Mouse (Mus musculus) lung, postnatal 0 days (tissue): ENCODE results near the gene Jak1. TPM values are rescaled to one million over a fixed set of nuclear protein-coding genes. Genes with fewer than 3 reads are reported as not detected.
A peak's percentile ranks its signal among the peaks of the same experiment; 100 is the strongest.

ENCODE experiments used
- ATAC-seq: fragments of 200-750 bp; cut with Nextera tagmentation; 2 replicates; pipeline ENCODE4 v1.8.0; 2017; ENCODE audit warnings: moderate library complexity
- DNase-seq: peaks from one replicate; pipeline ENCODE4 v3.0.0-alpha.2; 2016; ENCODE audit warnings: low spot score
- H3K27ac ChIP-seq: fragments of 300-500 bp; sonication (generic); 2 replicates; pipeline ENCODE4 v1.5.1; 2014; ENCODE audit warnings: antibody characterized with exemption, mild to moderate bottlenecking, low read length, mixed read lengths
- H3K27me3 ChIP-seq: fragments of 300-500 bp; sonication (generic); replicated peaks from 2 replicates; pipeline ENCODE4 v1.6.1; 2014; ENCODE audit warnings: low read length, mixed read lengths; ENCODE audit not compliant: insufficient read depth
- H3K36me3 ChIP-seq: fragments of 300-500 bp; sonication (generic); 2 replicates; pipeline ENCODE4 v1.6.1; 2014; ENCODE audit warnings: low read length, mixed read lengths; ENCODE audit not compliant: insufficient read depth
- H3K4me1 ChIP-seq: fragments of 300-500 bp; sonication (generic); 2 replicates; pipeline ENCODE4 v1.6.1; 2014; ENCODE audit warnings: antibody characterized with exemption, low read depth, low read length, mixed read lengths; ENCODE audit not compliant: insufficient read depth
- H3K4me2 ChIP-seq: fragments of 300-500 bp; sonication (generic); replicated peaks from 2 replicates; pipeline ENCODE4 v1.6.1; 2014; ENCODE audit warnings: low read depth, mild to moderate bottlenecking, low read length, moderate library complexity, mixed read lengths
- H3K4me3 ChIP-seq: fragments of 300-500 bp; sonication (generic); 2 replicates; pipeline ENCODE4 v1.5.1; 2014; ENCODE audit warnings: low read depth, low read length
- H3K9ac ChIP-seq: fragments of 300-500 bp; sonication (generic); replicated peaks from 2 replicates; pipeline ENCODE4 v1.6.1; 2014; ENCODE audit warnings: low read depth, mild to moderate bottlenecking
- H3K9me3 ChIP-seq: fragments of 300-500 bp; sonication (generic); 2 replicates; pipeline ENCODE4 v1.6.1; 2016; ENCODE audit warnings: low read length, mixed read lengths
- CTCF ChIP-seq: IDR thresholded peaks from 2 replicates; pipeline ENCODE4 v1.5.1; 2016; ENCODE audit warnings: antibody characterized with exemption, mild to moderate bottlenecking
- EP300 ChIP-seq: IDR thresholded peaks from 2 replicates; pipeline ENCODE4 v1.6.1; 2016; ENCODE audit warnings: antibody characterized with exemption, mild to moderate bottlenecking, control low read depth
- WGBS: fragments of 180-500 bp; shearing (Covaris S2); extraction: QIAGEN DNeasy Blood & Tissue Kit; methylation state at CpG from one replicate; pipeline ENCODE4 v1.1.7; 2014; 5-methylcytosine and 5-hydroxymethylcytosine counted together
- polyA plus RNA-seq: library from polyadenylated mRNA; unstranded; fragments of >200 nt; fragmentation: Nextera tagmentation; extraction: Ambion mirVana; gene quantifications from 2 replicates; pipeline ENCODE4 v1.2.1, GENCODE M21; 2015

Jak1 gene
- polyA plus RNA-seq, 1 experiment from 2014 or later, result 80.0 TPM

DNA sequence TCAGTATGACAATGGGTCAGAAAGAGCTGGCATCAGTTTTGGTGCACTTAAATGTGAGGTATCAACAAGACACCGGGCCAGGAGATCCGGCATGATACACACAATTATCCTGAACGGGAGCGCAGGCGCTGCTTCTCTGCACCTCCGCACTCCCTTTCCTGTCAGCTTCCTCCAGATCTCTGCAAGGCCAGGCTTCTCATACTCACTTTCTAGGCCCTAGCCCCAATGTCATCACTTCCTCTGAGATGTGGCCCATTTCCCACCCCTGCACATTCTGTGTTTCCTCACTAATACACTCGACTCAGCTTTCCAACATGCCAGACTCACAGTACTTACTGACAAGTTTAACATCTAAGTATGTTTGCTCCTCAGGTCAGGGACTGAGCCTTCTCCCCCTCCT lies 11.1 kb downstream of the Jak1 start:
- Histone ChIP-seq H3K4me2 (no peak overlapping the region), H3K27ac (no peak overlapping the region), H3K4me3 (no peak overlapping the region), H3K4me1 (peaks cover 20% of the 10 kb centered on the region; the same call in 1 of the 2 replicates), H3K36me3 (no peaks in the 10 kb centered on the region), H3K9ac (no peak overlapping the region), H3K9me3 (no peaks in the 10 kb centered on the region), H3K27me3 (no peaks in the 10 kb centered on the region)
- ATAC-seq (no peak; the same call in 1 of the 2 replicates), DNase-seq (peak; percentile 24)
- TF ChIP-seq CTCF, result no peak
- TF ChIP-seq EP300, result no peak
- WGBS, result 50% methylated on average over 7 of the region's 7 CpGs

DNA sequence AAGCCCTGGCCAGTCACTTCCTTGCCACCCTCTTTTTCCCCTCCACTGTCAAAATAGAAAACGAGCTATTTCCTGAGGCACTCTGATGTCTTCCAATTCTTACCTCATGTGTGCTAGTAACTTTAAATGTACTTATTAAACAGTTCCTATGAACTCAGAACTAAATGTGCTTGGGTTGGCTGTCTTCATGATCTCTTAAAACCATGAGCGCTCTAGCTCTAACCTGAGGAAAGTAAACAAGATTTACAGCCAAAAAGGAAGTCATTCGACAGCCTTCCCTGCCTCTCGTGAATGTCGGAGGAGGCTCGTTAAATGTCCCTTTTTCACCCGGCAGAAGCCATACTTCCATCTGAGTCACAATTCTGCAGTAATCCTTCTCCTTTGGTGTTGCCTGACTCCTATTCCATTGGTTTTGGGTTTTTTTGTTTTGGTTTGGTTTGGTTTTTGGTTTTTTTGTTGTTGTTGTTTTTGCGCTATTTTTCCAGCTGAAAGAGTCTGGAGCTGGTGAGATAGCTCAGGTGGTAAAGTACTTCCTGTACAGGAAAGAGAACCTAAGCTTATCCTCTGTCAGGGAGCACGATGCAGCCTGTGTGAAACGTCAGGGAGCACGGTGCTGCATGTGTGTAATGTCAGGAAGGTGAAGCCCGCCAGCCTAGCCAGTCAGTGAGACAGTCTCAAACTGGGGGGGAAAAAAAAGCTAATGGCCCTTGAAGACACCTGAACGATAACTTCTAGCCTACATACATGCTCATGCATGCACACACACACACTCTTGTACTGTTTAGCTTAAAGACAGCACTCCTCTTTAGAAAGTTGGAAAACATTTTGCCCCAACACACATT lies 12.1 kb downstream of the Jak1 start:
- Histone ChIP-seq H3K9me3 (no peaks in the 10 kb centered on the region), H3K4me1 (peaks cover 20% of the 10 kb centered on the region; the same call in 1 of the 2 replicates), H3K4me2 (no peak overlapping the region), H3K27me3 (no peaks in the 10 kb centered on the region), H3K9ac (no peak overlapping the region), H3K4me3 (no peak overlapping the region), H3K27ac (no peak overlapping the region), H3K36me3 (no peaks in the 10 kb centered on the region)
- no peak for TF ChIP-seq EP300
- no peak for TF ChIP-seq CTCF
- WGBS, result 45% methylated on average over 13 of the region's 13 CpGs
- no peak for DNase-seq
- ATAC-seq, result no peak

- Histone ChIP-seq H3K4me2 (no peak overlapping the region), H3K9me3 (no peaks in the 10 kb centered on the region), H3K9ac (no peak overlapping the region), H3K27me3 (no peaks in the 10 kb centered on the region), H3K36me3 (no peaks in the 10 kb centered on the region), H3K27ac (no peak overlapping the region), H3K4me1 (peaks cover 20% of the 10 kb centered on the region; the same call in 1 of the 2 replicates), H3K4me3 (no peak overlapping the region)
- no peak for DNase-seq
- no peak for TF ChIP-seq CTCF
- no peak for TF ChIP-seq EP300
- no peak for ATAC-seq
These were observed 13.1 kb downstream of the Jak1 start for GRCm38 (mm10) chr4:101252016-101252415.

DNA sequence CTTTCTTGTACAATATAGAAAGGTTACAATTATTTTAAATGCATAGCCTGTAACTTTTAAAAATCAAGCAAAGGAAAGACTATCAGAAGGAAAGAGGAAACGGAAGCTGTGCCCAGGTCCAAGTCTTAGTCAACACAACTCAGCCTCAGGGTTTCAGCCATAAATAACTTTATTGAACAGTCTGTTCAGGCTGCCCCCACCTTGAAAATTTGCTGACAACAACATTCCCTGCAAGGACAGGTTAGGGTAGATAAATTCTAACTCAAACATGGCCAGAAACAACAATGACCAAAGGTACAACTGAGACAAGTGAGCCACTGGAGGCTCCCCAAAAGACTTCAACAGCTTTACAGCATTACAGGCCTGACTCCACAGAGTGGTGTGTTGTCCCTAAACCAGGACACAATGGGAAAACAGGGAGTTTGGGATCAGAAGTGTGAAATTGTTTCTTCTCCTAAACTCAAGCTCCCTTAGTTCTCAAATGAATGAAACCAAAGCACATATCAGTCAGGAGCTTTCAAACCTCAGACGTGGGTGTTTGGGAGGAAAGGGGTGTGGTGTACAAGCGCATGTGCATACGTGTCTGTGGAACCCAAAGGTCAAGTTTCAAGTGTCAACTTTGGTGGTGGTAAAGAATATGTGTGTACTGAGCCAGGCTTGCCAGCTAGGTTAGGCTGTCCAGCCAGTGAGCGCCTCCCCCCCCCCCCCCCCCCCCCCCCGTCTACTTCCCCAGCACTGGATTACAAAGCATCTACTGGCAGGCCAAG lies 14.9 kb downstream of the Jak1 start:
- WGBS, result 48% methylated on average over 5 of the region's 6 CpGs
- H3K9me3 ChIP-seq, result no peaks in the 10 kb centered on the region
- H3K4me2 ChIP-seq, result no peak overlapping the region
- peaks cover 28% of the 10 kb centered on the region; the same call in 1 of the 2 replicates for H3K4me1 ChIP-seq
- H3K36me3 ChIP-seq, result no peaks in the 10 kb centered on the region
- H3K4me3 ChIP-seq, result no peak overlapping the region
- H3K27ac ChIP-seq, result no peak overlapping the region
- TF ChIP-seq EP300, result no peak
- no peak for TF ChIP-seq CTCF
- no peak for ATAC-seq
- H3K9ac ChIP-seq, result no peak overlapping the region
- no peak for DNase-seq
- no peaks in the 10 kb centered on the region for H3K27me3 ChIP-seq

- TF ChIP-seq CTCF (no peak), EP300 (no peak)
- Histone ChIP-seq H3K4me1 (peaks cover 22% of the 10 kb centered on the region; the same call in 1 of the 2 replicates), H3K9ac (no peak overlapping the region), H3K27me3 (no peaks in the 10 kb centered on the region), H3K4me3 (no peak overlapping the region), H3K4me2 (no peak overlapping the region), H3K36me3 (no peaks in the 10 kb centered on the region), H3K27ac (no peak overlapping the region), H3K9me3 (no peaks in the 10 kb centered on the region)
- no peak for DNase-seq
- 57% methylated on average over 2 of the region's 2 CpGs for WGBS
- ATAC-seq, result no peak
These were observed 17.7 kb downstream of the Jak1 start for GRCm38 (mm10) chr4:101247355-101247754.

DNA sequence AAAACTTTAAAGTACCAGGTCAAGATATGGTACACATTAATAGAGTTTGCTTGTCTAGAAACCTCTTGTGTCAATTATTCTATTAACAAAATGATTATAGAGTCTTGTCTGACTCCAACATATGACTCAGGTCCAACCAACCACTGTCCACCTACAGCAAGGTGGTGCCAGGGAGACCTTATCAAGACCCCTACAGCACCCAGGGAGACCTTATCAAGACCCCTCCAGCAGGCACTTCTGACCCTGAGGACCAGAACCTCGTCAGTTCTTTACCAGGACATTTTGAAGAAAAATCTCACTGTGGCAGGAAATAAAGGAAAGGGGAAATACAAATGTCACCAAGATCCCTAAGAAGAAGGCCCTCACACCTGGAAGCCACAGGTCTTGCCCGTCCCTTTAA lies 18.5 kb downstream of the Jak1 start:
- DNase-seq, result no peak
- WGBS, result 53% methylated on average over 2 of the region's 2 CpGs
- Histone ChIP-seq H3K4me1 (peaks cover 22% of the 10 kb centered on the region; the same call in 1 of the 2 replicates), H3K4me2 (no peak overlapping the region), H3K27me3 (no peaks in the 10 kb centered on the region), H3K36me3 (no peaks in the 10 kb centered on the region), H3K4me3 (no peak overlapping the region), H3K9me3 (no peaks in the 10 kb centered on the region), H3K9ac (no peak overlapping the region), H3K27ac (no peak overlapping the region)
- TF ChIP-seq CTCF (no peak), EP300 (no peak)
- ATAC-seq, result no peak
